Mouse (Mus musculus) embryo, embryonic 11 days (tissue): ENCODE measurements around the gene Usp15.

Experiments
- DNase-seq: peaks from one replicate; pipeline ENCODE4 v3.0.0-alpha.2; 2015

Usp15 gene

DNA sequence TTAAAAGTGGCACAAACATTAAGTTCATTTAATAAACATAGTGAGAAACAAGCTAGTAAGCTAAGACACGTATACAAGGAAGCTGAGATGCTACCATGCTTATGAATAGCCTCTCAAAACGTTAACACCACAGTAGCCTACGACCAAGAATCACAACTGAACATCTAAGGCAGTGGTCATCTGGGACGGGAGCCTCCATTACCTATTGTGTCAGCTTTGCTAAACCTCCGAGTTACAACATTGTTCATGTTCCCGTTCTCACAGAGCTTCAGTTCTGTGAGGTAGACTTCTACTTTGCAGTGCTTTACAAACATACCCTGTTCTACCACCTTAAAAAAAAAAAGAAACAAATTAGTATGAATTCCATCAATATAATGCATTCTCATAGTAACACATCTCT is 25.9 kb downstream of the Usp15 start:
- no peak for DNase-seq

DNA sequence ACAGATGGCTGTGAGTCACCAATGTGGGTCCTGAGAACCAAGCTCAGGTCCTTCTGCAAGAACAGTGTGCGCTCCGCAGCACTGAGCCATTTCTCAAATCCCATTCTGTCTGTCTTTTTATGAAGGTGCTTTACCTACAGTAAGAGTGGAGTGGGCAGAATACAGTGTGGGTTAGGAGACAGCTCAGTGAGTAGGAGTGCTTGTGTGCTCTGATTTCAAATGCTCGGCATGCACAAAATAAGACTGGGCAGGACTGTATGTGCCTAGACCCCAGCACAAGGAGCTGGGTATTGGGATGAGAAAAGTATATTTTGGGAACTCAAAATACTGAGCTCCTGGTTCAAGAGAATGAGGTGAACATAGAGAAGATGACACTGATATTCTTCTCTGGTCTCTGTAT is 31.3 kb downstream of the Usp15 start:
- DNase-seq, result no peak

DNA sequence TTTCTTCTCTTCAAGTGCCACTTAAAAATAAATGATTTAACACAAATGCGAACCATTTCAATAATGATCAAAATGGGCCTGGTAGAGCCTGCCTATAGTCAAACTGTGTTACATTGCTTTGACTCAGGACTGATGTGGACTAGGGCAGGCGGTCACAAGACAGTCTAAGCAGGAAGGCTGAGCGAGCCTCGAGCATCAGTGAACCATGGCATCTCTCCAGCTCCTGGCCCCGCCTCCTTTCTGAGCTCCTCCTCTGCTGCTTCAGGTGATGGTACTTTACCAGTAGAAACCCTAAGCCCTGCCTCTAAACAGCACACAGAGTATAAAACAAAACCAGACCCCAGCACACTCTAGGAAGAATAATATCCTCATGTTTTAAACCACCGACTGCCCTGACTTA is 36.3 kb downstream of the Usp15 start:
- DNase-seq, result no peak

DNA sequence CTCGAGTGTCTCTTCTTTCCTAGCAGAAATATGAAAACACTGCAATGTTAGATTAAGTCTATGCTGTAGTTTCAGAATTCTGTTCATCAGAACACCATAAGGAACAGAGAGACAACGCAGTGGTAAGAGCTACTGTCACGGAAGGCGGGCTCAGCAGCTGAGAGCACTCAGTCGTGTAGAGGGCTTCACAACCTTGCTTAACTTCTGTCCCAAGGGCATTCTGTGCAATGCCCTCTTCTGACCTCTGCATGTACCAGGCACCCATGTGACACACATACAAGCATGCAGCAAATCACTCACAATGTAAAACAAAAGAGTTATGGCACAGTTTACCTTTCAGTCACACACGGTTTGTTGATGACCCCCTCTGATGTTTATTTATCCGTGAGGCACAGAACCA is 37.5 kb downstream of the Usp15 start:
- no peak for DNase-seq

DNA sequence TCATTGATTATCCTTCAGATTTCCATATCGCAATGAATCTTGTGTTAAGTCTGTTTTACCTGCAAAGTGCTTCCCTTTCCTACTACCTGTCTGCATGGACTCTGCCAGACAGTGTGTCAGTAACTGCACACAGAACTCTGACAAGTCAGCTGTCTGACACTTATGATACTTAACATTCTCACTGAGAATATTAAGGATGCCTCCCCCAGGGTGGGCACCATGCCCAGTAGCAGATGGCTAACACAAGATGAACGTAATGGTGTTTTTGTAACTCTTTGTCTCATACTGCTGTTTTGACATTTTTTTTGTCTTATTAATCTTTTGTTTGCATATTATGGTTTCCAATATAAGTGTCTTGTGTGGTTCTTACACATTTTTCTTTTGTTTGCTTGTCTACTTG is 40.4 kb downstream of the Usp15 start:
- DNase-seq, result no peak

DNA sequence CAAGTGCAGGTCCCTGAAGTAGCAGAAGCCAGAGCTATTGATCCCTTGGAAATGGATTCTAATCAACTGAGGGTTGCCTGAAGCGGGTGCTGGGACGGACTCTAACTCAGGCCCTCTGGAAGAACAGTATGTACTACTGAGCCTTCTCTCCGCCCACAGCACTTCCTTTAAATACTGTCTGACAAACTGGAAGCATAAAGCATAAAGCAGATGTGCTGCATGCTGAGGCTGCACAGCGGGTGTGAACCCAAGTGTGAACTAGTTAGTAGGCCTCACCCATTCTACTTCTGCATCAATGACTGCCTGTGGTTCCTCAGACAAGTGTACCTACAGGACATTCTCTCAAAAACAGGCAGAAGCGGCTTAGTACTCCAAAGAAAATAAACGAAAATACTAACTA is 41.0 kb downstream of the Usp15 start:
- DNase-seq, result no peak

DNA sequence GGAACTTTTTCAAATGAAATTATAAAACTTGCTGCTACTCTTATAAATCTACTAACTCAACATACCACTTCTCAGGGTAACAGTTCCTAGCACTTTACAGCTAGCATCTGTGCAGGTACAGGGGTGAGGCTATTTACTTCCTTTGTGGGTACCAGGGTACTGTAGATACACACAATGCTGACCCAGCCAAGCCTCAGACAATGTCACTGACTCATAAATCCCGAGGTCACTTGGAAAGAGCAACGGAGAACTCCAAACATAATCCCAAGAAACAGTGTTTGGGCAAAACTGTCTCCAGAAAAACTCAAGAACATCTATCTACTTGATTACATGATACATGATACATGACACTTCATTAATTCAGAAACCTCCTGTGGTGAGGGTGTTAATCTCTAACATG is 43.5 kb downstream of the Usp15 start:
- DNase-seq, result no peak

DNA sequence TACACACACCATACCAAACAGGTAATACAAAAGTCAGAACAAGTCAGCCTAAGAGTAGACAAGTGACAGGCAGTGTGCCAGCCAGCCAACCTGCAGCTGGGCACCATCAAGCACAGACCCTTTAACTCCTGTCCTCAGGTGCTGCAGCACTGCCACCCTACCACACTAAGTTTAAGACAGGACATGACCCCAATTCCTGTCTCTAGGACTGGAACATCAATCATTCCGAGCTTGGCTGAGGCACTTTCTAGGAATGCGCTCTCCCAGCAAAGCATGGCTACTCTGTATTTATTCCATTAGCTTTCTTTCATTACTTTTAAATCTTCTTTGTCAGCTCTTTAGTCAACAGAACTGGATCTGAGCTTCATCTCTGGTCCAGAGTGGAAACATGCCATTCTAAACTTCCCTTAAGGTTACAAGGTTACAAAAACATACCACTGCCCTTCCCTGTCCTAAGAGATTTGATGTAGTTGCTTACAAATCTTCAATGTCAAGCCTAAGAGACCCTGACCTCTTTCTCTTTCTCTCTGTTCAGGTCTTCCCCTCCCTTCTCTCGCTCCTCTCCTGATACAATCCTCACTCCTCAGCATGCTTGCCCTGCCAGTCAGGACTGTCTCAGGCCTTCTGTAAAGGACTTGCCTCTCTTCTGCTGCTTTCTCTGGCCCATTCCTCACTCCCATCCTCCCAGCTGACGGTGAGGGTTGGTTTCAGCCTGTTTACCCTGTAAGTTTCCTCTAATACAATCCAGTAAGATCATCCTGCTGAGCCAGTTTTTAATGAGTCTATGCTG is 48.6 kb downstream of the Usp15 start:
- peak; percentile 43 for DNase-seq

DNA sequence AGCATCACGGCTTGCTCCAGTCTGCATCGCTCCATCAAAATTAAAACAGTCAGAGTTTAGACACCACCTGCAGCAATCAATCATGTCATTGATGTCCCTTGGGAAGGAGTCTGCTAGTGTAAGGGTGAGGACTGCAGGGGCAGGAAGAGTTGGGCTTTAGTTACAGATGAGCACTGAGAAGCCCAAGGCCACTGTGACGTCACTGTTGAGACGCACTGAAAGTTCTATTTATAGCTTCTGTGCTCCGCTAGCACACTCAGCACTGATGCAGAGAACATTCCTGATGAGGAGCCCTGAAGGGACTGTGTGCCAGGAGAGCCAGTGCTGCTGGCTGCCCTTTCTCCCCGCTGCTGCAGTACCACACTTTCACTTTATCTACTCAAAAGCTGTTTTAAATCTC is 49.6 kb downstream of the Usp15 start:
- DNase-seq, result peak; percentile 67

DNA sequence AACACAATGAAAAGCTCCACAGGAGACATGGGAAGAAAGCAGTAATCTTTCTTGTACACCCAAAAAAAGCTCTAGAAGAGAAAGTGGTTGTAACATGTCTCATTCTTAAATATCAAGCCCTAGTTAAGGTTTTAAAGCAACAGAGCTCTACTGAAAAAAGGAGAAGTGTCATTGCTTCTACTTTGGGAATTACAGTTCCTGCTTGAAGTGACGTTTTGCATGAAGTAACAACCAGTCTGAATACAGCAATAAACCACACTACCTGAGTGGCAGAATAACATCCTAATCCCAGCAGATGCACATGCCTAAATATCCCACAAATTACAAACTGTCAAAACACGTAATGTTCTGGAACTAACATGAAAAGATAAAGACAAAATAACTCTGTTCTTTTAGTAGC is 50.4 kb downstream of the Usp15 start:
- DNase-seq, result no peak

DNA sequence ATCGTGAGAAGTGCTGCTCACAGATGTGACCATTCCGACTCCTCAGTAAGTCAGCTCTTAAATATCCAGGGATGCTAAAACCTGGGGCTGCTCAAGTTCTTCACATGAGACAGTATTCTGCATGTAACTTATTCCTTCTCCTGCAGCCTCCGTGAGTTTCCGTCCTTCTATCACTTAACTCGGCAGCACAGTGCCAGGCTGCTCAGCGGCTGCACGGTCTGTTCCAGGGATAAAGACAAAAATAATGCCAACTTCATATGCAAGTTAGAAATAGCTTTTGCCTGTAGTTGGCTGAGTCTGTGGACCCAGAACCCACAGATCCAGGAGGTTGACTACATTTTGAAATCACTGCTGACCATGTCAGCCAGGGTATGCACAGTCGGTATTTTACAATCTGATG is 52.5 kb downstream of the Usp15 start:
- DNase-seq, result no peak

DNA sequence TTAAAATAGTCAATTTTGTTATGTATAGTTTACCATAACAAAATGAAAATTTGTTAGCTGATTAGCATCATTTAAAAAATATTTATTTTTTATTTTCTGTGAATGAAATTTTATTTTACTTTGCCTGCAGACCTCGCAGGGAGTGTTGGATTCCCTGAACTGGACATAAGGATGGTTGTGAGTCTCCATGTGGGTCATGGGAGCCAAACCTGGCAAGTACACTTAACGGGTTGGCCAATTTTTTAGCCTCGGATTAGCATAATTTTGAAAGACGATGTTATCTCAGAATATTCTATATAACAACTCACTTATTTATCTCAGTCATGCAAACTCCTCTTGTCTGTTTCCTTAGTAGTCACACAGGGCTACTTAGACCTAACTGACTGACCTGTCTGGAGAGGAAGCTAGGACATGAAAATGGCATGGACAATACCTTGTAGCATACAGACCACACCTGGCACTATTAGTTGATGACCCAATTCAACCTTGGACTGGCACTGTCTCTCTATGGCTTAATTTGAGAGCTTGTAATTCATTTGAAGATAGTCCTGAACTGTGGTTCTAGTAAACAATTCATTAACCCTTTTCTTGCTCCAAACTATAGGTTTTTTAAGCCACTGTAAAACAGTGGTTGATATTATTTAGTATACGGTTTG is 54.3 kb downstream of the Usp15 start:
- DNase-seq, result no peak

DNA sequence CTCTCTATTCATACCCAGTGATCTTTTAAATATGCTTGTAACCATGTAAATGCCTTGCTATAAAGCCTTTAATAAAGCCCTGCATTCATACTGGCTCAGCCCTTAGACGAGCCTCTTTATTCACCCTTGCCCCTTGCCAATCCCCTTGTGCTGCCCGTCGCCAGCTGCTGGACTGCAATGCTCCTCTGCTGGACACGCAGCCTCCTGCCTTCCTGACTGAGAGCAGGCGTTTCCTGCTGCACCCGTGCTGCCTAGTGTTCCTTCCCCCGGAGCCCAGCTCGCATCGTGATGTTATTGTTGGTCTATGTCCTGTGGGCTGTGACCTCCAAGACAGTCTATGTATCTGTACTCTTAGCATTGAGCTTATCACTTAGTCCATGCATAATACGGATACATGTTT is 61.0 kb downstream of the Usp15 start:
- no peak for DNase-seq

DNA sequence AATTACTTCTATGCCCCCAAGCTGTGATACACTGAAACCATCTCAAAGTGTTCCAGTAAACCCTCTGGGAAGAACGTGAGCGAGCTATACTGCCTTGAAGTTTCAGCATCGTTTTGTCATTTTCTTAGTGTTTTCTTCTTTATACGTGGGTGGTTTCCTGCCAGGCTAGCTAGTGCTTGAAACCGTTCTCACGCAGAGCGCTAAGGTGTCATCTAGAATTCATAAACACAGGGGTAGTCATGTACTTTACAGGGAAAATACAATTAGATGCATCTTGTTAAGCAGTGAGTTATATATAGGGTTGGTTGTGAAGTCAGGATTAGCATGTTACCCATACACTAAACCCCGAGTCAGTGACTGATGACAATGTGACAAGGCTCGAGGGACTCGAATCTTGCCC is 65.3 kb downstream of the Usp15 start:
- no peak for DNase-seq

DNA sequence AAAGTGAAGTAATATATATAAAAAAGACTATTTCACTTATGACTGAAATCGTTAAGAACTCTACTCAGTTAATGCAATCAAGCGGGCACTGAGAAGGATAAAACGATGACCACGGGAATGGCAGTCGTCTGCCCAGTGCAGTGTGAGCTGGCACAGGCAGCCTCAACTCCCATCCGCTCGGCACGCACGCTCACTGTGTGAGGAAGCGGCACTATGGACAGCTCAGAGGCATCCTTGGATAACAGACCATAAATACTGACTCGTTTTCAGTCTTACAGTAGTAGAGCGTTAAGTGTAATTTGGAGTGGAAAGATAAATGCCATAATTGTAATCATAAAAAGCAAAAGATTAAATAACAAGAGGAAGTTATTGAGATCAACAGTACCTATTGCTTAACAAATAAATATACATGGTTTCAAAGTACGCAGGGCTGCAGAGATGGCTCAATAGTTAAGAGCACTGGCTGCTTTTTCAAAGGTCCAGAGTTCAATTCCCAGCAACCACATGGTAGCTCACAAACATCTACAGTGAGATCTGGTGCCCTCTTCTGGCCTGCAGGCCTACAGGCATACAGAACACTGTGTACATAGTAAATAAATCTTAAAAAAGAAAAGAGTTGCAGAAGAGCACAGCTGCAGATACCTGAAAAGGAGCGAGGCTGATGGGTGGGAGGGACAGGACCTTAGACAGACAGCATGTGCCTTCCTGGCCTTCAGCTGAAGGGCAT is 76.0 kb downstream of the Usp15 start:
- no peak for DNase-seq

DNA sequence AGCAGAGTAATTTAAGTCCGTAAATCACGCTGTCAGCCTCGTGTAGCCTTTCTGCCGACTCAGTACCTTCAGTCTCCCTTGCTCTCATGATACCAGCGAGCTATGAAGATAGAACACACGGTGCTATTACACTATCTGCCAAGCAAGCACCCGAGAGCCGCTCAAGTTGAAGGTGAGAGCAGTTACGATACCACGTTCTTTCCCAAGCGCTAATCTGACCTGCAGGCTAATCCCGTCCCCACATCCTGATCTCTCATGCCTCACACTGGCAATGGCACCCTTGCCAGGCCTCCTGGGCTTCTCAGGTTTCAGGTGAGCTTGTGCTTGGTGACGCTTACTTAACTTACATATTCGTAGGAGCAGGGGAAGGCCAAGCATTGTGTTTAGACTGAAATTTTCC is 79.9 kb downstream of the Usp15 start:
- DNase-seq, result no peak

DNA sequence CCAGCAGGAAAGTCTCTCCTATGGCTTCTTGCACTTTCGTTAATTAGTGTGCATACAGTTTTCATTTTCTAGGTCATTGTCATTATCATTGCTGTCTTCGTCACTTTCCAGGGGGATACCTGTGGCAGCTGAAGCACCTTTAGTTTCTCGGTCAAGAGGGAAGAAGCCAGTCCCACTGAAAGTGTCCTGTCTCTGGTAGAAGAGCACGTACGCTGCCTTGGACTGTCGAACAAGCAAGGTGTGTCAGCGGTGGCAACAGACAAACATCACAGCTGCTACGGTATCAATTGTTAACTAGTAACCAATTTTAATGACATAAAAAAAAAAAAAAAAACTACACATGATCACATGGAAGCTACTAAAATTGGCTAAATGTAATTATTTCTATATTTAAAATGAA is 83.3 kb downstream of the Usp15 start:
- no peak for DNase-seq

DNA sequence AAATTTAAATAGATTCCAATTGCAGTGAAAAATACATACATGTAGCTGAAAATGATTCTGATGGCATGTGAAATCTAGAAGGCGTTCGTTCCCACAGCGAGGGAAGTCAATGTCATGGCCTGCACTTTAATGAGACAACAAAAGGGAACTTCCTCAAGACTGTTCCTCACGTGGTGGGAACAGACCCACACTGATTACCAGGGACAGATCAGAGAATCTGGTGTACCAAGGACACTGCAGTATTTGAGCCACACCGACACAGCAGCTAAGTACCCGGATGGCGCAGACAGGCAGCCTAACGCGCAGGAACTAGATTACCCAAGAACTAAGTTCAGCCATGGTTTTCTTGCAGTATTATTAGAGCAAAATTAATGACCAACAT is 84.0 kb downstream of the Usp15 start:
- no peak for DNase-seq

DNA sequence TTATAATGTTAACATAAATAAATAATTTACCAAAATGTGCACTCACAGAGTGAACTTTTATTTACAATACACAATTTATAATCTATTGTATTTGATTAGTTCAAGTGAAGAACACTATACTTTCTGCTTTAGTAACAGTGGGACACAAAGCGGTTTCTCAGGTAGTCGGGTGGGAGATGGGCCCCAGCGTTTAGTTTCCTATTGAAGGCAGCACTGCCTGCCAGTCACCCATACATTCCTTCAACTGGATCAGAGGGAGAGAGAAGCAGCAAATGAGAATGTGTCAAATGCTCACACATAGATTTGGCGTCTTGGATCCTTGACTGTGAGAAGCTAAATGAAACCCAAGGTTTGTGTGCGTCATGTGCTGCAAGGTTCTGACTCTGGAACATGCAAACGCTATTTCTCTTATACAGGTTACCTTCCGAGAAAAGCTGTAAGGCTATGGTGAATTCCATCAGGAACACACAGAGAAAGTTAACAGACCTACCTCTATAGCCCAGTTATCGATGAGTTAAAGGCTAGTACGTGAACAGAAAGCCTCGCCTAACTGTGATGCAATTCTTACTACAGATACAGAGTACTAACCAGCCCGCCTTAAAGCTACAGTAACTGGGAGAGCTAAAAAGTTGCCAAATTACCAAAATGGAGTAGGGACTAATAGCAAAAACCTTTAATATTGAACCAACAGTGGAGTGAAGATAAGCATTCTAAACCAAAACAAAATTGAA is 84.6 kb downstream of the Usp15 start:
- DNase-seq, result no peak

DNA sequence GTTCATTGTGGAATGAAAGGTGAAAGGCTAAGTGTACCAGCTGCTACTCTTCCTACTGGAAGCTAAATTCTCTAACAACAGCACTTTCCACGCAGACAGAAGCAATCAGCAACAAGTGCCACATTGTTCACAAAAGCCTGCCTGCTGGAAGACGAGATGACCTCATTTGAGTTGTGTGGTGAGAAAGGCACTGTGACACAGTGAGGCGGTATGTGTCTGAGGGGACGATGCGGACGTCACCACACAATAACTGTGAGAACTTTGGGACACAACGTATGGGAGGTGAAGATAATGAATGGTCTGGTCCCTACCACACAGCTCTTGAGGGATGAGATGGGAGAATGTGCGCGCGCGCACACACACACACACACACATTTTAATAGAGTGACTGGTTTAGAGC is 86.2 kb downstream of the Usp15 start:
- peak; percentile 8 for DNase-seq

DNA sequence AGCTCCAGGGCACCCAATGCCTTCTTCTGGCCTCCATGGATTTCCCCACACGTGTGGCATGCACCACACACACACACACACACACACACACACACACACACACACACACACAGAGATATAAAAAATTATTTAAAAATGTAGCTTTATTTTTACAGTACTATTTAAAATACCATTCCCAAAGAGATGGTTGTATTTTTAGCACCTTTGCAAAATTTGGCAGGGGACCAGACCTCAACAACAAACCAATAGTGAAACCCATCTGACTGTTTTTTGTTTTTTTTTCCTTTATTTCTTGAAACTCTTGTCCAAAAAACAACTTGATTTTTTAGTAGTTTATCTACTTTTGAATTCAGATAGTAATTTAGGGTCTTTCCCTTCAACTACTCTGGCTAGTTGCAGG is 88.3 kb downstream of the Usp15 start:
- no peak for DNase-seq

DNA sequence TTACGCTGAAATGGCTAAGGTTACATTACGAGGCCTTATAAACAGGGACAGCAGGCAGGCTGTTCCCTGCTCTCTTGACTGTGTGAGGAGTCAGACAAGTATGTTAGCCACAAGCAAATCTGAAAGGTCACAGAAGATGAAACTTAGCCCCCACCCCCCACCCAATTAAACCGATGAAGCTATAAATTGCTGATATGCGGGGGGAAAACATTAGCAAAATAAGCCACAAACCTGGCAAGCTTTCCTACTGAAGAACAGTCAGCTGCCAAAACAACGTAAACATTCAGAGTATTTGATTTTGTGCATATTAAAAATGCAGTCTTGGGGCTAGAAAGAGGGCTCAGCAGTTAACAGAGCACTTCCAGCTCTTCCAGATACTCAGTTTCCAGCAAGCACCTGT is 88.7 kb downstream of the Usp15 start:
- DNase-seq, result no peak

DNA sequence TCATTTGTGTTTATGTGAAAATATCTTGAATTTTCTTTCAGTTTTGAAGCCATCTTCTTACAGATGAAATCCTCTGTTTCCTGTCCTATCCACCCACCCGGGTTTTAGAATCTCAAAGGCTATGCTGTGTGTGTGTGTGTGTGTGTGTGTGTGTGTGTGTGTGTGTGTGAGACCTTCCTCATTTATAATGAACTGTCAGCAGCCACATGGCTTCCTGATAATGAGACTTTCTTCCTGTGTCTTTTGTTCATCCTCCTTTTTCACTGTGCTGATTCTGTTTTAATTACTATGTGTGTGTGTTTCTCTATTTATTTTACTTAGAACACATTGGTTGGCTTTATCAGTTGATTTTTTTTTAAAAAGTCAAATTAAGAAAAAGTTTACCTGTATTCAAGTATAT is 95.5 kb downstream of the Usp15 start:
- DNase-seq, result no peak

DNA sequence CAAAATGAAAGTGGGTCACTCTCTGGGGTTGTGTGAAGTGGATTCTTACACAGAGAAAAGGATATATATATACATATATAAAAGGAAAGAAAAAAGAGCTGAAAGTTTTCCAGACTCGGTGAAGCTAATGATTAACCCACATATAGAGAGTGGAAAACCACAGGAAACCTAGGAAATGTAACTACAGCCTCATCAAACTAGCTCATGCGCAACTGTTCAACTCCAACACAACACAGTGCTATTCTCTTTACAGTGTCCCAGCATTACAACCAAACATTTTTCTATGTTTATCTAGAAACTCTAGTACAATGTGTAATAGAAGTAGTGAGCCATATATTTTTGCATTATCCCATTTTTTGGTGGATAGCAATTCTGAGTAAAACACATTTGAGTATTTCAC is 96.2 kb downstream of the Usp15 start:
- no peak for DNase-seq
